Mouse (Mus musculus) E14TG2a.4 (cell line): ENCODE measurements around the gene Katnal1.

ENCODE experiments used
- CTCF ChIP-seq: conservative IDR thresholded peaks from 2 replicates; pipeline ENCODE4 v1.5.1; 2014; ENCODE audit warnings: low read length
- POU5F1 ChIP-seq: IDR thresholded peaks from 2 replicates; pipeline ENCODE4 v1.6.1; 2014; ENCODE audit warnings: low read length, borderline replicate concordance

- TF ChIP-seq CTCF (no peak), POU5F1 (no peak)
Observed at GRCm38 (mm10) chr5:148918049-148918448, 11.1 kb downstream of the Katnal1 start.
